Mouse (Mus musculus) lung, adult 2 months (tissue): ENCODE data around the gene Syngr2.

ENCODE experiments used
- CTCF ChIP-seq: fragments of 200-500 bp; IDR thresholded peaks from 2 replicates; pipeline ENCODE4 v1.5.1; 2011; ENCODE audit warnings: mild to moderate bottlenecking, low read length, control low read depth; ENCODE audit not compliant: insufficient read depth
- POLR2A ChIP-seq: fragments of 200-500 bp; IDR thresholded peaks from 2 replicates; pipeline ENCODE4 v1.6.1; 2011; ENCODE audit warnings: low read depth, mild to moderate bottlenecking, control low read depth, low read length, borderline replicate concordance; ENCODE audit errors: extremely low read depth

- TF ChIP-seq POLR2A (no peak), CTCF (no peak)
These were observed 2.7 kb upstream of the Syngr2 start for GRCm38 (mm10) chr11:117806781-117807180.
